Mouse (Mus musculus) hindbrain, postnatal 0 days (tissue): Measurements from ENCODE around the gene Nectin4. TPM values are rescaled to one million over a fixed set of nuclear protein-coding genes. Genes with fewer than 3 reads are reported as not detected.

Source experiments
- ATAC-seq: fragments of 200-750 bp; cut with Nextera tagmentation; 2 replicates; pipeline ENCODE4 v1.8.0; 2017; ENCODE audit warnings: mild to moderate bottlenecking, moderate TSS enrichment, moderate library complexity
- DNase-seq: peaks from one replicate; pipeline ENCODE4 v3.0.0-alpha.2; 2015; ENCODE audit warnings: low spot score
- H3K27ac ChIP-seq: fragments of 300-500 bp; sonication (generic); 2 replicates; pipeline ENCODE4 v1.5.1; 2014; ENCODE audit warnings: mild to moderate bottlenecking
- H3K27me3 ChIP-seq: fragments of 300-500 bp; sonication (generic); 2 replicates; pipeline ENCODE4 v1.6.1; 2014; ENCODE audit warnings: low read length, mixed read lengths; ENCODE audit not compliant: insufficient read depth
- H3K36me3 ChIP-seq: fragments of 300-500 bp; sonication (generic); 2 replicates; pipeline ENCODE4 v1.6.1; 2014; ENCODE audit warnings: low read length, mixed read lengths; ENCODE audit not compliant: insufficient read depth
- H3K4me1 ChIP-seq: fragments of 300-500 bp; sonication (generic); 2 replicates; pipeline ENCODE4 v1.6.1; 2014; ENCODE audit warnings: antibody characterized with exemption, low read length, mixed read lengths; ENCODE audit not compliant: insufficient read depth
- H3K4me2 ChIP-seq: fragments of 300-500 bp; sonication (generic); 2 replicates; pipeline ENCODE4 v1.6.1; 2014; ENCODE audit warnings: low read depth, mild to moderate bottlenecking, low read length, moderate library complexity, mixed read lengths
- H3K4me3 ChIP-seq: fragments of 300-500 bp; sonication (generic); 2 replicates; pipeline ENCODE4 v1.5.1; 2014; ENCODE audit warnings: low read length
- H3K9ac ChIP-seq: fragments of 300-500 bp; sonication (generic); replicated peaks from 2 replicates; pipeline ENCODE4 v1.6.1; 2014; ENCODE audit warnings: mild to moderate bottlenecking, low read length, moderate library complexity, mixed read lengths
- H3K9me3 ChIP-seq: fragments of 300-500 bp; sonication (generic); 2 replicates; pipeline ENCODE4 v1.6.1; 2016; ENCODE audit warnings: low read length, mixed read lengths
- CTCF ChIP-seq: IDR thresholded peaks from 2 replicates; pipeline ENCODE4 v1.5.1; 2016; ENCODE audit warnings: antibody characterized with exemption, control low read depth, low read depth
- WGBS: fragments of 180-500 bp; shearing (Covaris S2); extraction: QIAGEN DNeasy Blood & Tissue Kit; methylation state at CpG from one replicate; pipeline ENCODE4 v1.1.7; 2014; 5-methylcytosine and 5-hydroxymethylcytosine counted together
- polyA plus RNA-seq: library from polyadenylated mRNA; unstranded; fragments of >200 nt; fragmentation: Nextera tagmentation; extraction: Ambion mirVana; gene quantifications from 2 replicates; pipeline ENCODE4 v1.2.1, GENCODE M21; 2015
- total RNA-seq: library from RNA; depleted of rRNA; stranded (reverse); fragments of >200 nt; gene quantifications from 2 replicates; pipeline ENCODE4 v1.2.3, GENCODE M21; 2014

Nectin4 gene
- total and polyA plus RNA-seq, 2 experiments from 2014 or later = 2.8 to 4.9 TPM

DNA sequence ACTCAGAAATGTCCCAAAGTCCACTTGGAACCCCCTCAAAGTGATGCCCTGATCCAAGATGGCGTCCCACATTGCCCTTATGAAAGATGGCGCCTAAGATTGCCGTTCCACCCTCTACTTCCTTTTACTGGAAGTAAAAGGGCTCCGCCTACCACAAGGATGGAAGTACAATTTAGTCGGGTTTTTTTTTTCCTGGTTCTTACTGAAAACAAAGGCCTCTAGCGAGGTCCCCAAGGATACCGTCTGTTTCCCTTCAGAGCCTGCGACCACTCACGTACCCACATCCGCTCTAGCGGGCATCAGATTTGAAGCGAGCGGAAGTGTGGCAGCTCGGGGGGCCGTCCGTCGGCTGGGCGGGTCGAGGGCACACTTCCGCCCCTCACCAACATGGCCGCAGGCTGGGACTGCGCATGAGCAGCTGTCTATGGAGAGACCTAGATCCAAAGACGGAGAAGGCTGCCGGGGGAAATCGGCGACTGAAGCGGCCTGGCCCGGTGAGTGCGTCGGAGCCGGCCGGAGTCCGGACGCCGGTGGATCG is 41.1 kb downstream of the Nectin4 start, which contains the start of gene Usf1:
Usf1 (plus strand) TSS at position 367 of the 538 bp plus-strand sequence.
- Histone ChIP-seq H3K4me1 (peaks cover 4% of the 10 kb centered on the region; the same call in 1 of the 2 replicates), H3K27ac (peak within 1 kb of the TSS; percentile 96), H3K9ac (peak within 1 kb of the TSS; percentile 92), H3K27me3 (no peaks in the 10 kb centered on the region), H3K36me3 (peaks cover 10% of the 10 kb centered on the region; the same call in 1 of the 2 replicates), H3K4me2 (peak within 1 kb of the TSS; percentile 71), H3K4me3 (peak within 1 kb of the TSS; percentile 87), H3K9me3 (no peaks in the 10 kb centered on the region)
- TF ChIP-seq CTCF = no peak
- ATAC-seq (peak; percentile 98), DNase-seq (peak; percentile 98)
- WGBS = under 1% methylated on average over 36 of the region's 36 CpGs

DNA sequence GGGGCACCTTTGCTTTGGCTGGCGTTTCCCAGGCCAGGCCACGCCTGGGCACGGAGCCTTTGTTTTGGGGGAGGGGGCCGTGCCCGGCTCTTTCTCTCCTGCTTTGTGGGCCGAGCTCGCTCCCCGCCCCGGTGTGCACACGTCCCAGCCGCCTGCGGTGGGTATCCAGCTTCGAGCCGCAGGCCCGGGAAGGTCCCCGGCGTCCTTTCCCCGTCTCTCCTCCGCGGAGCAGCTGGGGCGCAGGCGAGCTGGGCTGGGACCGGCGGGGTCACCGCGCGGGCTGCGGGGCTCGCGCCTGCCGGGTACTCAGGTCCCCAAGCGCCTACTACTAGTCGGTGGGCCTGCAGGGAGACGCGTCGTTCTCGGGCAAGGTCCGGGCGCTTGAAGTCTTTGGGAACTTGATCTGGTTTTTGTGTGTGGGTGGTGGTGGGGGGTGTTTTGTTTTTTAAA is 41.6 kb downstream of the Nectin4 start:
- H3K36me3 ChIP-seq = peaks cover 15% of the 10 kb centered on the region
- H3K27me3 ChIP-seq = no peaks in the 10 kb centered on the region
- TF ChIP-seq CTCF = no peak
- 1% methylated on average over 30 of the region's 39 CpGs for WGBS
- H3K4me2 ChIP-seq = peak overlapping the region; percentile 71
- DNase-seq = no peak
- H3K9ac ChIP-seq = peak overlapping the region; percentile 92
- H3K27ac ChIP-seq = peak overlapping the region; percentile 96
- peaks cover 4% of the 10 kb centered on the region; the same call in 1 of the 2 replicates for H3K4me1 ChIP-seq
- peak overlapping the region; percentile 87 for H3K4me3 ChIP-seq
- ATAC-seq = peak; percentile 86
- no peaks in the 10 kb centered on the region for H3K9me3 ChIP-seq

DNA sequence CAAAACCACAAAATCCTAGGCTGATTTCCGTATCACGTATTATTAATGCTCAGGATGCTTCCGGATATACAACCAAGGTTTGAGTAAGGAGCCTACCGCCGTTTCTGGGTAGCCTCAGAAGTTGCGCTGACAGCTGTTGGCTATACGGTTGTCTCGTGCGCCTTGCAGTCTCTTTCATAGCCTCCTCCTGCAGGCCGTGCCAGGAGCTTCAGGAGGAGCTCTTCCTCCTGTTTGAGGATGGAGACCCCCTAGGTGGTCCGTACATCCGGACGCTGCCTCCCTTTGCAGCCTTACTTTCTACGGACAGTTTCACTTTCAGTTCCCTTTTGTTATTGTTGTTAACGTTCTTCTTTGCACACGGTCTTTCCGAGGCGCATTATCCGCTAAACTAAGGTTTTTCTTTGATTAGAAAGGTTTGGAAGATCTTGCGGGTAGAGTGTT is 42.1 kb downstream of the Nectin4 start:
- DNase-seq = peak; percentile 78
- Histone ChIP-seq H3K27me3 (no peaks in the 10 kb centered on the region), H3K4me3 (peak overlapping the region; percentile 87), H3K4me1 (peaks cover 4% of the 10 kb centered on the region; the same call in 1 of the 2 replicates), H3K27ac (peak overlapping the region; percentile 96), H3K9ac (peak overlapping the region; percentile 92), H3K36me3 (peaks cover 18% of the 10 kb centered on the region), H3K9me3 (no peaks in the 10 kb centered on the region), H3K4me2 (peak overlapping the region; percentile 71)
- ATAC-seq = peak; percentile 41
- WGBS = under 1% methylated on average over 20 of the region's 20 CpGs
- peak; percentile 54 for TF ChIP-seq CTCF

DNA sequence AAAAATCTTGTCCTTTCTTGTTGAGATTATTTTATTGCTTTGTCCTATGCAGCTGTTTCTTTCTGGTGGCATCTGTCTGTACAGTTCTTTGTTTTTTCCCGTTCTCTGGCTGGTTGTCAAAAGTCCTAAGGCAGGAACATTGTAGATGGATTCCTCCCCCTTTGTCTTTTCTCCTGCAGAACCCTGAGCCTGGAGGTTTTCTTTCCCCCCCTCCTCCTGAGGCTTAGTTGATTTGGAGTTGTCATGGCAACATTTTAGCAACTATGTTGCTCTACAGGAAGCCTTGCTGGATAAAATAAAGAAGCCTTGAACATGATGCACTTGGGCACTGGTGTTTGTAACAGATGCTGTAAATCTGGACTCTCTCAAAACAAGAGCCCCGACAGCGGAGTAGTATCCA is 42.5 kb downstream of the Nectin4 start:
- peaks cover 4% of the 10 kb centered on the region; the same call in 1 of the 2 replicates for H3K4me1 ChIP-seq
- H3K36me3 ChIP-seq = peaks cover 18% of the 10 kb centered on the region
- H3K27me3 ChIP-seq = no peaks in the 10 kb centered on the region
- H3K4me2 ChIP-seq = peak overlapping the region; percentile 71
- peak overlapping the region; percentile 87 for H3K4me3 ChIP-seq
- ATAC-seq (no peak), DNase-seq (peak; percentile 68)
- peak overlapping the region; percentile 96 for H3K27ac ChIP-seq
- no peaks in the 10 kb centered on the region for H3K9me3 ChIP-seq
- 13% methylated on average over 3 of the region's 3 CpGs for WGBS
- H3K9ac ChIP-seq = peak overlapping the region; percentile 92
- no peak for TF ChIP-seq CTCF

GRCm38 (mm10) chr1:171413608-171414007 is 43.7 kb downstream of the Nectin4 start:
- peak overlapping the region; percentile 71; the same call in 1 of the 2 replicates for H3K4me2 ChIP-seq
- TF ChIP-seq CTCF = no peak
- DNase-seq (no peak), ATAC-seq (no peak)
- 73% methylated on average over 8 of the region's 8 CpGs for WGBS
- peaks cover 4% of the 10 kb centered on the region; the same call in 1 of the 2 replicates for H3K4me1 ChIP-seq
- H3K9me3 ChIP-seq = no peaks in the 10 kb centered on the region
- H3K27me3 ChIP-seq = no peaks in the 10 kb centered on the region
- peaks cover 28% of the 10 kb centered on the region for H3K36me3 ChIP-seq
- no peak overlapping the region for H3K27ac ChIP-seq
- H3K9ac ChIP-seq = no peak overlapping the region
- no peak overlapping the region for H3K4me3 ChIP-seq

GRCm38 (mm10) chr1:171418660-171419059 is 48.8 kb downstream of the Nectin4 start, which contains the start of gene Tstd1:
TSS of gene Tstd1 (plus strand) at chr1:171418872.
- Histone ChIP-seq H3K4me1 (no peaks in the 10 kb centered on the region), H3K4me3 (no peak within 1 kb of the TSS), H3K27me3 (no peaks in the 10 kb centered on the region), H3K9ac (no peak within 1 kb of the TSS), H3K27ac (peak within 1 kb of the TSS; percentile 36; the same call in 1 of the 2 replicates), H3K9me3 (no peaks in the 10 kb centered on the region), H3K36me3 (peaks cover 28% of the 10 kb centered on the region), H3K4me2 (no peak within 1 kb of the TSS)
- WGBS = 86% methylated on average over 5 of the region's 5 CpGs
- DNase-seq (no peak), ATAC-seq (peak; percentile 20; the same call in 1 of the 2 replicates)
- no peak for TF ChIP-seq CTCF
